Mouse (Mus musculus): ENCODE measurements around the gene Dclk3. TPM values are rescaled to one million over a fixed set of nuclear protein-coding genes. Genes with fewer than 3 reads are reported as not detected.

Gene Dclk3
- total RNA-seq (2023; ENCODE audit: inconsistent age): not detected in 4 replicates

DNA sequence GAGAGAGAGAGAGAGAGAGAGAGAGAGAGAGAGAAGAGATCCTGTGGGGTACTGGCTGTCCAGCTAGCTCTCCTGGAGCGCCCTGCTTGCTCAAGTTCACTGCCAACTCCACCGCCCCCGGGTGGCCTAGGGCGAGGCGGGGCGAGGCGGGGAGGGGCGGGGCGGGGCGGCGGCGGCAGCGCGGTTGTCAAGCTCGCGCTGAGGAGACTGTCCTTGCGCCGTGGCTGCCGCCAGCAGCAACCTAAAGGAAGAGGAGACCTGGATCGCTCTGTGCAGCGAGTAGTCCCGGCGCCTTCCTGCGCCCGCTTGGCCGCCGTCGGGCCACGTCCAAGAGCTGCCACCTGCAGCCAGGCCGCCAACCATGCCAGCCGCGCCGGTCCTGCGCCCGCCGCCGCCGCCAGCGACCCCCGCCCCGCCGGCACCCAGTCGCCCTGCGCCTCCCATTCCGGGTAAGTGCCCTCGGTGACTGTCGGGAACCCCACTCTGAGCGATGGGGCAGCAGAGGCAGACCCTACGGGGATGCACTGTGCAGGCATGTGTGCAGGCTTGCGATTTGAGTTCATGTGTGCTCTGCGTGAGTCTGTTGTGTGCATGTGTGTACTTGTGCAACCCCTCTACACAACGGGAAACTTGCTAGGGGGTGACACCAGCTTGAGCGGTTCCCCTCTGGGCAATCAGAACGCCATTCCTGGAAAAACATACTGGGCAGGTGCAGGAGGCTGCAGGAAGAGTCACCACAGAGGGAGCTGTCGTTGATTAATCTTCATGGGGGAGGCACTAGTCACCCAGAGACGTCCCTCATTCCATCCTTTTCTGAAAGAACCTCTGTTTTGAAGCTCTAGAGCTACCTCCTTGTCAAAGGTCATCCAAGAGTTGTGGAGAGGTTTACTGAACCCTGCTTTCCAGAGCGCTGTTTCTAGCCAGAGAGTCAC is at the start of gene Dclk3:
Dclk3 (plus strand) TSS at position 178 of the 932 bp plus-strand sequence.

Other genes with a start within 250 kb of the Dclk3 start
- gene Mlh1, start 167.3 kb upstream of the Dclk3 start, total RNA-seq (2023; ENCODE audit: inconsistent age): 47.7 to 55.3 TPM (median 52.0 TPM) in 4 replicates
- 24.0 to 26.8 TPM (median 24.9 TPM) in 4 replicates for gene Epm2aip1, start 167.2 kb upstream of the Dclk3 start, total RNA-seq (2023; ENCODE audit: inconsistent age)
- not detected in 4 replicates for gene Trank1, start 127.3 kb upstream of the Dclk3 start, total RNA-seq (2023; ENCODE audit: inconsistent age)